Mouse (Mus musculus): ENCODE results near the gene Ptprd. TPM values are rescaled to one million over a fixed set of nuclear protein-coding genes. Genes with fewer than 3 reads are reported as not detected.

The Ptprd gene
- total RNA-seq, 2 experiments from 2014 or later = 87.1 to 88.0 TPM

DNA sequence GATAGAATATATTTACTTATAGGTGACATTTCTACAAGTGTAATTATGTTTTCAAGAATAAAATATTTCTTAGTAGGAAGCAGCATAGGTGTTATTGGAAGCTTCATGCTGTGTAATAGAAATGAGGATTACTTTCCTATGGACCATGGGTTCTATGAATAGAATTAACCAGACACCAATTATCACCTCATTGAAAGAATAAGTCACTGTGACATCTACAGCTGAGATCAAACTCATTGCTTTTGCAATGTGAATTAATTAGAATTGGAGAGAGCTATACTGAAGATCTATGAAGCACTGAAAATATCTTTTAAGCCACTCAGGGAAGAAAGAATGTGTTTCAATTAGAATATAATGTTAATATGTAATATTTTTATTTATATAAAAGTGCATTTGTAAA is 1539.1 kb downstream of the Ptprd start:
- DNase-seq (ENCODE audit: low spot score in 2 of 2) = no peak

DNA sequence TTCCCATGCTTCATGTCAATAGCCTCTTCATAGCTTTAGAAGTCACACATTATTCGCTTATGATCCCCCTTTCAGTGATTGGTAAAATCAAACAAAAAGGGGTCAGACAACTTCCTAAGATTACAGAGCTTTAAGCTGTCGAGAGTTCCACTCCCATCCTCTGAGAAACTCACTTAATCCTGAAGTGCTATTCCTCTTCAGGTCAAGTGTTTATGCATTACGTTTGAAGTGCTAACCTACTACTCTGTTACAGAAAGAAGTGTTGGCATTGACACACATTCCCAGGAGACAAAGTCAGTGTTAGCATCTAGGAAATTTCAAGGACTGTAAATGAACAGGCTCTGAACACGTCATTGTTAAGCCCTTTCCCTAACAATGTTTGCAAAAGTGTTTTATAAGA is 1550.0 kb downstream of the Ptprd start:
- no peak for DNase-seq (ENCODE audit: low spot score in 2 of 2)

DNA sequence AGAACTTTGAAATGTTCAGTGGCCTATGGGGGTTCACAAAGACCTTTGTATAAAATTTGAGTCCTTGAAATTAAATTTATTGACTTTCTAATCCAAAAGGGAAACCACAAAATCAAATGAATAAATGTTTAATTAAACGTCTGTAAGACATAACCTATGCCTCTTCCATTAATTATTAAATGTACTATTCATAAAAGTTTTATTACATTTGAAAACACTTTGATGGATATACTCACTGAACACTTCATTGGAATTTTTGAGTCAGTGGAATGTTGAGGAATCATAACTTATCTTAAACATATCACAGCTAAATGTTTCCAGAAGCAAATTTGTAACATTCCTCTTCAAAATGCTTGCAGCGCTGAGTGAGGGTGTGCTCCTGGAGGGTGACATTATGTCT is 1551.6 kb downstream of the Ptprd start:
- no peak for DNase-seq (ENCODE audit: low spot score in 2 of 2)

DNA sequence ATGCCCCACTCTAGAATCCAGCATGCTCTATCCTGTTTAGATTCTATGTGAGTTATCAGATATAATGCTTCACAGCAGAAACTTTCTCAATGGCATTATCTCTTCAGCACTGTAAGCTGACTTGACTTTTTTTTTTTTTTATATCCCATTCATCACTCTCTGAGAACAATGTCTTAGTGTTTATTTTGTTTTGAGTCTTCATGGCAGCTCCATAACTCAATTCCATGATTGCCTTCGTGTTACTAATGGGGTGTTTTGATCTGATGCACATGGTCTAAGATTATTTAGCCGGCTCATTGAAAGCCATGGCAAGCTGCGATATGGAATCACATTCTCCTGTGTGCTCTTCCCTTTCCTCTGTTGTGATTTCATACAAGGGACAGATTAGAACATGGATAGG is 1555.0 kb downstream of the Ptprd start:
- DNase-seq (ENCODE audit: low spot score in 2 of 2) = no peak

DNA sequence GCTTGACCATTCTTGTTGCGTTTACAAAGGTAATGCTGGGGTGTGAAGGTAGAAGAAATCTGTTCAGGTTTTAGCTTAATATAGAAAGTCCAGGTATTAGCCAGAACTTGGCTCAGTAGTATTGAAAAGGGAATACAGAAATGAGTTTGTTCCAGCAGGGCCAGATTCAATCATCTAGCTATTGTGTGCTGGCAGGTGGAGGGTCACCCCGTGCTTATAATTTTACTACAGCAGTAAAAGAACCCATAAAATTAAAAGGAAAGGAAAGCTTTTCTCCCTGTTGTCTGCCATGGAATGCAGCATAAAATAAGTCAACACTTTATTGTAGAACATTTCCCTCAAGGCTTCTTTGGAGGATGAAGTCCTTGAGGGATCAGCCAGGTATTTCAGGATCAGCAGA is 1558.8 kb downstream of the Ptprd start:
- no peak for DNase-seq (ENCODE audit: low spot score in 2 of 2)

DNA sequence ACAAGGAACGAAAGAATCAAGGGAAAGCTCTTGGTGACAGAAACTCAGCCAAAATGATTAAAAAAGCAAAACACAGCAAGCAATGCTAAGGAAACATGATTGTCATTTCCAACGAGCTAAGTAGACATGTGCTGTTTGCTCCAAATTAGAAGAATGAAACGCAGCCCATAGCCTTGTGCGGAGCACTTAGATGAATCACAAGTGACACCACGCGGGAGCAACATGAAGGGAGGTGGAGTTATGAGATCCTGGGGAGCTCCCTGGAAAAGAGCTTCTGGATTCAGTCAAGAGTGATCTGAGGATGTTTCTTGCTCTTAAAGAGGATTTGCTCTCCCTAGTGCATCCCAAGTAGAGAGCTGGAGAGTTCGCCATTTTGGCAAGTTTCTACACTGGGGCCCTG is 1590.0 kb downstream of the Ptprd start:
- DNase-seq (ENCODE audit: low spot score in 2 of 2) = peak in 1 of 2 experiments; percentile 10

DNA sequence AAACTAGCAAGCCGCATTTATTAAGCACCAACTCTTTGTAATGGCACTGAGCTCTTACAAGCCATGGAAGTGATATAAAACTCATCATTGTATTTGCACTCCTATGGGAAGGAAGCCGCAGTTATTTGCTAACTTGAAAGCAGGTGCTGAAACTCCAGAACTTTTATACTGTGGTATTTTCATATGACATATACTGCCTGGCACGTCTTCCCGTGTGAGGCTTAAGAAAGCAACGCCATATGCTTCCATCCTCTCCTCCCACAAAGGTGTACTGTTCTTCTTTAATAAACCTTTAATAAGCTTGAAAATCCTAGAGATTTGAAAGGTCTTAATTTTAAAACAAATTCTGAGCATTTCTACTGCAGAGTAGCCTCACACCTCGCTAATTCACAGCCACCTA is 1595.1 kb downstream of the Ptprd start:
- DNase-seq (ENCODE audit: low spot score in 2 of 2) = no peak

DNA sequence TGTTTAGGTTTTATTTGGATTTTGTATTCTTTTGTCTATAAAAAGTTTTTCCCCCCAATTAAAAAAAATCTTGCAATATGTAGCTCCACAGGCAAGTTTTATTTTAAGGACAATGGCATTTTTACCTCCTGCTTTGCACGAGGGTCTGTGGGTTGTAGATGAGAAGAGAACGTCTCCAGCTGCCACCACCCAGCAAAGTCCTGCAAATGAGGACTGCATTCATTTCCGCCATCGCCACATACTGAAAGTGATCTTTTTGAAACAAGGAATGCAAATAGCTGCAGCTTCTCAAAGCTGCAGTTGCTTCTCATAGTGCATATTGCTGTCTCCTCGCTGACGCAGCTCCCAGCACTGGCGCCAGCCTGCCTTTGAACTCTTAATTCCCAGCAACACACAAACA is 1603.5 kb downstream of the Ptprd start:
- no peak for DNase-seq (ENCODE audit: low spot score in 2 of 2)

DNA sequence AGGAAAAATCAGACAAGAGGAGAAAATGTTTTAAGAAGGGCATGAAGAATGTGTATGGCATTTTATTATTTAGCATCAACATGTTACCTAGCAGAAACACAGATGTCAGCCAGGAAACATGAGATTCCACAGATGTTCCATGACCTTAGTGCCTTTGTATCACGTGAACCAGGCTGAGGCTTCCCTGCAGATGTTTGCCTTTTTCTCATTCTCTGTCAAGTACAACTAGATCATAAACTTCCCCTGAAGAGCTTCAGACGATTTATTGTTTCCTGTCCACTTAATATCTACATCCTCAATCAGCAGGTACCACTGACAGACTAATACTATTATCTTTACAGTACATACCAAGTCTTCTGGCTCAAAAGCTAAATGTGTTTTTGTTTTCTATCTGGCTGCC is 1605.0 kb downstream of the Ptprd start:
- no peak for DNase-seq (ENCODE audit: low spot score in 2 of 2)

DNA sequence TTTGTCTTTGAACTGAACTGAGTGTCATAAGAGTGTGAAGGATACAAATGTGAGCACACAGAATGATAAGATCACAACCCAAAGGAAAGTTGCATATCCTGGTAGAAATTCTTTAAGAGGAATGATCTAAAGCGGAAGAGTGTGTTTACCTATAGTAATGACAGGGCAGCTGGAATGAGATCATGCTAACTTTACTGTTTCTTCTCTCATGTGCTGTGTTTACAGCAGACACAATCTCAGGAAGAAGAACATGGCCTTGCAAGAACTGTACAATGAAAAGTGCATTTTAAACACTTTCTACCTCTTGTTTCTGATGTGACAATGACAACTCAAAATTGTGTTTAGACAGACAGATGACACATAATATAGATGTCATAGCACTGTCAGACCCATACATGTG is 1621.0 kb downstream of the Ptprd start:
- no peak for DNase-seq (ENCODE audit: low spot score in 2 of 2)

DNA sequence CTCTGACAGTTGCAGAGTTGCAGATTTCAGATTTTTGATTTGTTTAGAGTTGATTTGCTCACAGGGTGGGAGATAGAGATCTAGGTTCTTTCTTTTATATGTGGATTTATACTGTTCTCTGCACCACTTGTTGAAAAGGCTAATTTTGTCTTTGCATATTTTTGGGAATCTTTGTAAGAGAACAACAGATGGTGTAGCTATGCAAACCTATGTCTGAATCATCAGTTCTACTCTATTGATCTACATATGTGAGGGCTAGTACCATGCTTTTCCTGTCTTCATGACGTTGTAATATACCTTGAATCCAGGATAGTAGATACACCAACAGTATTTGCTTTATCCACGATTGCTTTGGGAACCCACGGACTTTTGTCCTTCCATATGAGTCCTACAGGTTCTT is 1628.7 kb downstream of the Ptprd start:
- DNase-seq (ENCODE audit: low spot score in 2 of 2) = no peak

DNA sequence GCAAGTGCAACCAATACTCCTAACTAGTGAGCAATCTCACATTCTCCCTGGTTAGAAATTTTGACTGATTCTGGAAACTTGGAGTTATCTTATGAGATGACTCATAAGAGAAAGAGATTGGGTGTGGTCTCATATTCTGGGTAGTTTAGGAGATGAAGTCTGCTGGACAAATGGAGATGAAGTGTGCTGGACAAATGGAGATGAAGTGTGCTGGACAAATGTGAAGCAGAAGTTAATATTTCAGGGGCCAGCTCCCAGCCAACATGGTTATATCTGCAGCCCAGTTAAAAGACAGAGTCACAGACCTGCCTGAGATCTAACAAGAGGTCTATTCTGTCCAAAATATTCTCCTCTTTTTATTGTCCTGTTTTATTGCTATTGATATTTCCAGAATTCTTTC is 1645.8 kb downstream of the Ptprd start:
- DNase-seq (ENCODE audit: low spot score in 2 of 2) = no peak

DNA sequence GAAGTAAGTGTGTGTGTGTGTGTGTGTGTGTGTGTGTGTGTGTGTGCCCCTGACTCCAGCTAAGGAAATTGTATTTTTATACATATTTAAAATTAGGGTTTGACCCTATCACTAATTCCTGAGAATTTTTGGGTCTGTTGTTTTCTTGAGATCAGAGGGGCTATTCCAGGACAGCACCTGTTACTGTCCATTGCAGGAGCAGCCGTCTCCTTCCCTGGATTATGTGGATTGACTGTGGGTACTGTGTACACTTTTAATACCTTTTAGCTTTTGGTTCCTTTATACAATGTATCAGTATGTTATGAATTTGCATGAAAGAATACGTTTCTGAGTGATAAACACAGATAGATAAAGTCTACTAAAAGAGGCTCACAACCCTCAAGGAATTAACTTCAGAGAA is 1670.0 kb downstream of the Ptprd start:
- DNase-seq (ENCODE audit: low spot score in 2 of 2) = no peak

DNA sequence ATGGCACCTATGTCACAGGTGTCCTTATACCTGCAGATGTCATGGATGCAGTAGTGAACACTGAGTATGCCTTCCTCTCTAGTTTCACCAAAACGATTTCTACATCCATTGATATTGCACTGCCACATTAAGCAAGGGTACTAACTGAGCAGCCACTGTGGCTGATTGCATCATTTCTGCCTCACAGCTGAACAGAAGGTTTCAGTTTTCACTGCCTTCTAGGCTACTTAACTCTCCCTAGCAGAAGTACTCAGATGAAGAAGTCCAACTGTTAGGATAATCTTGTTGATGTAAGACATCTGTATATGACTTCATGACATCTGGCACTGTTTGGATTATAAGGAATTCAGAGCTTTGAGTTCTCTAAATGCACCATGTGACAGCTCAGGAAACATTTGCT is 1678.8 kb downstream of the Ptprd start:
- DNase-seq (ENCODE audit: low spot score in 2 of 2) = no peak

DNA sequence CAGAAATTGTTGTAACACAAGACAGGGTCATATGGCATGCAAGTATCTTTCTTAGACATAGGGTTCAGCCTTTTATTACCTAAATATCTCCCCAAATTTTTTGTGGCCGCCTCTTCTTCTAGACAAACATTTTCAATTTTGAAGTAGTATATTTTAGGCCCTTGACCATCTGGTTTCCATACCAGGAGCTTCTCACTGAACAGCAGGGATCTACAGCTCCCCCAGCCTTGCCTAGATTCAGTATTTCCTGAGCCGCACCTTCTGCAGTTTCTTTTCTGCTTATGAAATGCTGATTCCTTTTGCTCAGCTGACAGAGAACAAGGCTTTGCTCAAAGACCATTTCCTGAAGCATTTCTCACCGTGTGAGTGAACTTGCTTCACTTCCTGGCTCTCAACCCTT is 1686.5 kb downstream of the Ptprd start:
- no peak for DNase-seq (ENCODE audit: low spot score in 2 of 2)

DNA sequence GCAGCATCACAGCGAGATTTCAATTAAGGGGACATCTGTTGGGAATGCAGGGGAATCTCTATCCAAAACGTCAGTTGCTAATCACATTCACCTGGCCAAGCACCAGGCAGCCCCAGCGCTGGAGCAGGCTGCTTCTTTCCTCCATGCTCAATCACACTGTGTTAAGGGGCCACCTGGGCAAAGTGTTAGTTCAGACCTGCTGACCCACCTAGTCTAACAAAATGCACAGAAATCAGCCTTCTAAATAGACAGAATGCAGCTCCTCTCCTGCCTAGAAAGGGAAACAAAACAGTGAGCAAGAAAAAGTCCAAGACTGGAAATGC is 1708.5 kb downstream of the Ptprd start:
- no peak for DNase-seq (ENCODE audit: low spot score in 2 of 2)

DNA sequence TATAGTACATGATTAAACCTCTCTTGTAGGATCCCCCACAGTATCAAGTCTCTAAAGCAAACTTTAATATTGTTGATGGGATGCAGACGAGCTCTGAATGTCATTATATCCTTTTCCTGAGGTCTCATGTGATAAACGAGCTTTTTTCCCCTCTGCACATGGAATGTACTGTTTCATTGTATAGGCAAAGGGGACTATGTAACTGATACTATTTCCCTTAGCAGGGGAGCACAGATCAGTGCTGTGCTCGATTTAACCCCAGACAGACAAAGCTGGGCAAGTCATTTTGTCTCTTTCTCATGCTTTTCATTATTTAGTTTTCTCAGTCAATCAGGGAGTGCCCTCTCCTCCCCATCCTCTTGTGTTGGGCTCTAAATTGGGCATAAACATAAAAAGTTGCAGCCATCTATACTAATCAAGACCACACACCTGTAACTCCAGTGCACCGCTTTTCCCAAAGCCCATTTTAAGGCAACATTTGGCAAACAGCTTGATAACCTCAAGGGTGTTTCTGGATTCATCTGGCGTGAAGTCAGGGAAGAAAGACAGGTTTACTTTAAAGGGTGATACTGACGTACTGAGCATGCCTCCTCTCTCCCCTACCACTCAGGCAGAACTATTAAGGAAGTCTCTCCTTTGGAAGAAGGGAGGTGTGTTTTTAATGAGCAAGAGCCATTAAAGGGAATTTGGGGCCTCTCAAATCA is 1709.0 kb downstream of the Ptprd start:
- no peak for DNase-seq (ENCODE audit: low spot score in 2 of 2)

DNA sequence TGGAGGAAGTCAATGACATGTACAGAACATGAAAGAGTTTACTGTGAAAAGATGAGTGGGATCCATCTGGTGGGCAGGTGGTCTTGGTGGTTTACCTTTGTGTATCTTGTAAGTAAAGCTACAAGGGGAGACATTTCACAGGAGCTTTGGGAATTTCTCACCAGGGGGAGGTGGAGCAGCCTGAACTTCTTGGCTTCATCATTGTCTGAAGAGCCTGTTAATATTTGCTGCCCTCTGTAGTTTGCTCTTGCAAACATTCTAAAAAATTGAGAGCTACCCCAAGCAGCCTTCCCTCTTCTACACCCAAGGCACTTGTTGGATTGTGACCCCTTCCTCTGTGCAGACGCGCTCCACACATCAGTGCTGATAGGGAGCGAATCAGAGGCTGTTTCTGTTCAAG is 1725.9 kb downstream of the Ptprd start:
- DNase-seq (ENCODE audit: low spot score in 2 of 2) = no peak

DNA sequence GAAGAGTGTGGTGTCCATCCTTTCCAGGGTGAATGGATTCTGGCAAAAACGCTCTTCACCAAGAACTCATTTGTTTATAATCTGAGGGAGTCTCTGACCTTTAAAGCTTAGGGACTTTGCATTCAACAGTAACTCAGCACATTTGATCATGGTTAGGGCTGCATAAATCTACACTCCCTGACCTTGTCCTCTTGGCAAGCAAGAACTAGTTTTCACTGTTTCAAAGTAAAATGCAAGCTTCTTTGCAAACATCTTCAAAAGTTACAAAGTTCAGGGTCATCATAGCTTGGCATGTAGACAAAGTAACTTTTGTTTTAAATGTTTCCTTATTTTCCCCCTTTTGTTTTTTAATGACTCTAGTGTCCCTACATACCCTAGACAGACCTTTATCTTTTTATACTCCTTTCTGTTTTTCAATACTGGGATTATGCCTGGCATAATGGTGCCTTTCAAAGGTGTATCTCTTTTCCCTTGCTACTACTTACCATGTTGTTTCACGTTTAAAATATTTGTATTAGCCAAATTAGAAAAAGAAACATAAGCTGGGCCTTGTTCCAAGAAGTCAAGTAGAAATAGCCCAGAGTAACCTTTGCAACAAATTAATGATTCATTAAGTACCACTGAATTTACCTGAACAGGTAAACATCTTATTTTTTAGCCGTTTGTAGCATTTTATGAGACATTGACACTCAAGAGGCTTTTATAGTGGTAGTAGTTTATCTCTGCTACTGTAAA is 1743.2 kb downstream of the Ptprd start:
- no peak for DNase-seq (ENCODE audit: low spot score in 2 of 2)

DNA sequence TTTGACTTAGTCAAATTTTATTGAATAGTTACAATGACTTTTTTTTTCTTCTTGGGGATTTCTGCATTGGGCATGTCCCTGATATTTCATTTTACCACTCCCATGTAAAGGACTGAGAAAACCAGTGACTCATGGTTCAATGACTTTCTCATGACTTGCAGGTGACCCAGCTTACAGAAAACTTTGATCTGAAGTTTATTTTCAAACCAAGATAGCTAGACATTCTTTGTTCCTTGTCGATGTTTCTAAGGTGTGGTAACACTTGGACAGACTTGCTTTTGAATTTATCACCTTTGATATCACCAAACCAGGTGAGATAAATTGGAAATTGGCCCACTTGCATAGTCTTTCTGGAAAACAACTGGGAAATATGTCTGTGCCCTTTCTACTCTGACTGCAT is 1747.1 kb downstream of the Ptprd start:
- no peak for DNase-seq (ENCODE audit: low spot score in 2 of 2)

DNA sequence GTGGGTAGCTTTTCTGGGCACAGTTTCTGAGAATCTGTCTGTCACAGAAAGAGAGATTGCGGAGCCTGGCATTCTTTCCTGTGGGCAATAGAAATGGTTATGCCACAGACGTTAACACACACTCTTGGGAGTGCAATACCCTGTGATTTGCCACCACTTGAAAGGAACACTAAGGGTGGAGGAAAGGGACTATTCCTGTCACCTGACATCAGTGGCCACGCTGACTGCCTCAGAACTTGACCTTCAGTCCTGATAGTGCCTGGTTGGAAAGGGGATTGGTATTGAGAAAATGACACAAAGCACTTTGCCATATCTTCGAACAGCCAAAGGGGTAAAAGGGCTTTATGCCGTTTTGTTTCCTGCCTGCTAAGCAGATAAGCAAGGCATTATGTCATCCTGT is 1750.4 kb downstream of the Ptprd start:
- no peak for DNase-seq (ENCODE audit: low spot score in 2 of 2)

DNA sequence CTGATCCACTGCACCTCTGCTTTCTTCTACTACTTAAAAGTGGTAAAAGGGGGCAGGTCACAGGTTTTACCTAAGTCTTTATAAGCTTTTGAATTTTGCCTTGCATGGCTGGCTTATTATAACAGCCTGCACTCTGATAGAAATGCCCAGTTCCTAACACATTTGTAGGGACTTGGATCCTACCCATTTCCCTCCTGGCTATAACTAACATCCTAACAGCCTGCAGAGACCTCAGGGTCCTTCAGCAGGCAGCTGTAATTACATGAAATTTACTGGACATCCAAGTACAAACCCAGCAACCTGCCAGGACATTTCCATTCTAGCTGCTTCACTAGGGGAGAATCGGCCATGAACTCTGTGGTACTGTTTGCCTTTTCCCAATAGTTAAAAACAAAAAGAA is 1751.2 kb downstream of the Ptprd start:
- no peak for DNase-seq (ENCODE audit: low spot score in 2 of 2)

DNA sequence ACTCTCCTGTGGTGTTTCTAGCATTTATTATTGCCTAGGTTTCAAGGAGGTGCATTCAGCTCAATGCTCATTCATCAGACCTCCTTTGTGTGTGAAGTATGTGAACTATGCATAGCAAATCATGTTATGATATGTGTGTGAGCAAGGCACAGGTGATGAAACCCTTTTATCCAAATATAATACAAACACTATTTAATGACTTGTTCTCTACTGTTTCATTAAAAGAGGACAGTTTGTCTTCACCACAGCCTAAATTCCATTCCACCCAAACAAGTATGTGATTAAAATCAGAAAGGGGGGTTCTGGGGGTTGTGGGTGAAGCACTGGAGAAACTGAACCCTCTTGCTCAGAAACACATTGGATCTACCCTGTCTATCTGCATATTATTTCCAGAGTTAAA is 1752.1 kb downstream of the Ptprd start:
- DNase-seq (ENCODE audit: low spot score in 2 of 2) = no peak
